Mouse (Mus musculus): ENCODE measurements around the gene Tsen54.

DNA sequence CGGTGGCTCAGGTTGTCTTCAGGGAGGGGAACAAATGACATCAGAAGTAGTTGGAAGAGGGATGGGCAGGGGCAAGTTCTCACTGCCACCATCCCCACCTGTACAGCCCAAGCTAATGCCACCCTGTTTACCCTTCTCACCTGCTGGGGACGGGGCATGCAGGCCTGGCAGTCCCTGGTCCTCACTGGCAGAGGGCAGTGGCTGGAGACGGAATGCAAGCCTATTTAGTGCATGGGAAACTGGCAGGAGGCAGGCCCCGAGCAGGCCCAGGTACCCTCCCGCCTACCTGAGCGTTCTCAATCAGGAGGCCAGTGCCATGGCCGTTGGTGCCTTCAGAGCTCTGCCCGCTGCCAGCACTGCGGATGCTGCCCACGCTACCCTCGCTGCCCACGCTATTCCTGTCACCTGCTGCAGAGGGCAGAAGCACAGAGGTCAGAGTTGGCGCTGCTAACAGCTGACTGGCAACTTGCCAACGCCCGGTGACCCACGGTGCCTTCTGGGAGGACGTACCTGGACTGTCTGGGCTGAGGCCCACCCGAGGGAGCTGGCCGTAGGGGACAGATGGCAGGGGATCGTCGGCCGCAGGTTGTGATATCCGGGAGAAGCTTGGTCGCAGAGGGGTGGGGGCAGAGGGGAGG lies 11.3 kb upstream of the Tsen54 start:
- TF ChIP-seq CTCF (IDR thresholded peaks at IDR 0.05; ENCODE audit: borderline replicate concordance, insufficient read depth, low read length) (no peak), POLR2A (IDR thresholded peaks at IDR 0.05; ENCODE audit: low read depth, low read length) (no peak)

Data from embryonic fibroblast, embryonic 13.5 days (primary cell).